Mouse (Mus musculus) liver, embryonic 16.5 days (tissue): Measurements from ENCODE around the gene Trim17. TPM values are rescaled to one million over a fixed set of nuclear protein-coding genes. Genes with fewer than 3 reads are reported as not detected.

Experiments used
- ATAC-seq: fragments of 200-750 bp; cut with Nextera tagmentation; 2 replicates; pipeline ENCODE4 v1.8.0; 2017; ENCODE audit warnings: low read depth, mild to moderate bottlenecking, moderate number of reproducible peaks, moderate library complexity
- H3K27ac ChIP-seq: fragments of 300-500 bp; sonication (generic); 2 replicates; pipeline ENCODE4 v1.5.1; 2014; ENCODE audit warnings: mild to moderate bottlenecking, low read length
- H3K27me3 ChIP-seq: fragments of 300-500 bp; sonication (generic); 2 replicates; pipeline ENCODE4 v1.6.1; 2014; ENCODE audit warnings: low read depth, low read length, mixed read lengths; ENCODE audit not compliant: control insufficient read depth, insufficient read depth
- H3K36me3 ChIP-seq: fragments of 300-500 bp; sonication (generic); 2 replicates; pipeline ENCODE4 v1.6.1; 2014; ENCODE audit warnings: mild to moderate bottlenecking; ENCODE audit not compliant: control insufficient read depth, insufficient read depth
- H3K4me1 ChIP-seq: fragments of 300-500 bp; sonication (generic); 2 replicates; pipeline ENCODE4 v1.6.1; 2014; ENCODE audit warnings: low read depth, low read length, mixed read lengths; ENCODE audit not compliant: control insufficient read depth
- H3K4me2 ChIP-seq: fragments of 300-500 bp; sonication (generic); 2 replicates; pipeline ENCODE4 v1.6.1; 2014; ENCODE audit warnings: low read depth, low read length, mixed read lengths
- H3K4me3 ChIP-seq: fragments of 300-500 bp; sonication (generic); 2 replicates; pipeline ENCODE4 v1.5.1; 2014; ENCODE audit warnings: low read depth, mild to moderate bottlenecking, low read length
- H3K9ac ChIP-seq: fragments of 300-500 bp; sonication (generic); 2 replicates; pipeline ENCODE4 v1.6.1; 2014; ENCODE audit warnings: low read depth, low read length
- H3K9me3 ChIP-seq: fragments of 300-500 bp; sonication (generic); replicated peaks from 2 replicates; pipeline ENCODE4 v1.6.1; 2016; ENCODE audit warnings: low read length; ENCODE audit not compliant: control insufficient read depth
- WGBS: fragments of 180-500 bp; shearing (Covaris S2); extraction: QIAGEN DNeasy Blood & Tissue Kit; methylation state at CpG from one replicate; pipeline ENCODE4 v1.1.7; 2014; ENCODE audit not compliant: insufficient replicate concordance; 5-methylcytosine and 5-hydroxymethylcytosine counted together
- microRNA-seq: library from miRNA; unstranded; fragments of <30 nt; microRNA quantifications from one replicate; pipeline ENCODE4, GENCODE M21; 2016
- polyA plus RNA-seq: library from polyadenylated mRNA; unstranded; fragments of >200 nt; fragmentation: Nextera tagmentation; extraction: Ambion mirVana; gene quantifications from 2 replicates; pipeline ENCODE4 v1.2.1, GENCODE M21; 2015

Gene Trim17
- polyA plus RNA-seq, 1 experiment from 2014 or later, result 0.15 TPM

DNA sequence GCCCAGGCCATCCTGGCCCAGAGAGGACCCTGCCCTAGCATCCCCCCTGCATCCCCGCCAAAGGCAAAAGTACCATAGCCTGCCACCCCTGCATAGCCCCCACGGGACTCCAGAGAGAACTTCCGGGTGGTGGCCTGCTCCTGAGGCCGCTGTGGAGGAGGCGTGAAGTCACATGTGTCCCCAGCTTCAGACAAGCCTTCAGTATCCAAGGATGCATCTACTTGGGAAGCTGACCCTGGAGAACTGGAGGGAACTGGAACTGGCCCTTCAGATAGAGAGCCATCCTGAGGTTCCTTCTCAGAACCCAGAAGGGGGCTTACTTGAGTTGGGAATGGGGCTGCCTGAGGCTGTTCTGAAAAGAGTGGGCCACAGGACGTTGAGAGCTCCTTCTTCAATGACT, 45.3 kb downstream of the Trim17 start:
- no peaks in the 10 kb centered on the region for H3K36me3 ChIP-seq
- WGBS, result 60% methylated on average over 6 of the region's 6 CpGs
- H3K4me1 ChIP-seq, result no peaks in the 10 kb centered on the region; the same call in 1 of the 2 replicates
- no peak overlapping the region for H3K4me2 ChIP-seq
- H3K4me3 ChIP-seq, result no peak overlapping the region
- H3K9me3 ChIP-seq, result no peaks in the 10 kb centered on the region
- peaks cover 5% of the 10 kb centered on the region; the same call in 1 of the 2 replicates for H3K27me3 ChIP-seq
- H3K9ac ChIP-seq, result no peak overlapping the region
- no peak for ATAC-seq
- H3K27ac ChIP-seq, result no peak overlapping the region

DNA sequence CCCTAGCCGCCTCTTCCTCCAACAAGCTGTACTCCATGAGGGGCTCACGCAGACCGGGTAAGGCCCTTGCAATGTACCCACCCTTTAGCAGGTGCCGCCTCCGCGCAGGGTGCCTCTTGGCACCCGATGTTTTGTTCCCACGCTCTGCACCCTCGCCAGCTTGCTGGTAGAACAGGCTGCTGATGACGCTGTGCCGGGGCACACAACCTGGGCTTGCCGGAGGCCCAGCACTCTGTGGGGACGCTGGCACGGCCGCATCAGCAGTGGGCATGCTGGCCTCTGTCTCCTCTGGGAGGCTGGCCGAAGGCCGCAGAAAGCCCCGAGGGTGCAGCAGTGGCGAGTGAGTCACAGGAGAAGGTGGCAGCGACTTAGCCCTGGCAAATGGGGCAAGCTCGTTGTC, 46.1 kb downstream of the Trim17 start:
- H3K27me3 ChIP-seq, result no peaks in the 10 kb centered on the region; the same call in 1 of the 2 replicates
- no peak overlapping the region for H3K4me3 ChIP-seq
- H3K27ac ChIP-seq, result no peak overlapping the region
- no peaks in the 10 kb centered on the region for H3K36me3 ChIP-seq
- H3K4me2 ChIP-seq, result no peak overlapping the region
- no peak for ATAC-seq
- no peaks in the 10 kb centered on the region for H3K9me3 ChIP-seq
- WGBS, result 78% methylated on average over 21 of the region's 21 CpGs
- no peak overlapping the region for H3K9ac ChIP-seq
- H3K4me1 ChIP-seq, result no peaks in the 10 kb centered on the region

DNA sequence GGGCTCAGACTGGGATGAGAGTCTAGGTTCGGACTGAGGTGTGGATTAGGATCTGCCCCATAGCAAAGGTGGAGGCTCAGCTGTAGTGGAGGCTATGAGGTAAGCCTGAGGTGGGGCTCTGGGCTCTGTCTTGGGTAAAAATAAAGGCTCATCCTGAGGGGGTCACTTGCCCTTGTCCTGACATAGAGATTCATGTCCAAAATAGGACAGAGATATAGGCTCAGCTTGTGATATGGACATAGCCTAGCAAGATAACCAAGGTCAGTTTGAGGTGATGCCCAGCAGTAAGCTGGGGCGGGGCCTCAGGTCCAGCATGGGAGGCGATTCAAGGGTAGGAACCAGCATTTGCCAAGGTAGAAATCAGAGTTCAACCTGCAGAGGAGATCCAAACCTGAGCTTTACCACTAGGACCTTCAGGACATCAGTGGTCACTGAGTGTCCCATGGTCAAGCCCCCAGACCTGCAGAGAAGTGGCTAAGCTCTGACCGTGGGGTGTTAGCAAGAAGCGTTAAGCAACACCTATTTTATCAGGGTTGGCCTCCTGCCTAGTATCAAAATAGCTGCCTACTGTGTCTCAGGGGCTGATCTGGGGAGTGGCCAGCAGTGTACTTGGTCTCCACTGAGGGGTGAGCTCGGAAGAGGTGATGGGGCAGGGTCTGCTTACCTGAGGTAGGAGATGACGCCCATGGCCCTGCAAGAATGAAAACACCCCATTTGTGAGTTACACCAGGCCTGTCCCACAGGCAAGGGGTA, 48.0 kb downstream of the Trim17 start:
- Histone ChIP-seq H3K9ac (no peak overlapping the region), H3K27ac (no peak overlapping the region), H3K4me1 (no peaks in the 10 kb centered on the region), H3K27me3 (no peaks in the 10 kb centered on the region), H3K36me3 (no peaks in the 10 kb centered on the region), H3K4me3 (no peak overlapping the region), H3K4me2 (no peak overlapping the region), H3K9me3 (no peaks in the 10 kb centered on the region)
- WGBS, result 60% methylated on average over 7 of the region's 7 CpGs
- ATAC-seq, result no peak

DNA sequence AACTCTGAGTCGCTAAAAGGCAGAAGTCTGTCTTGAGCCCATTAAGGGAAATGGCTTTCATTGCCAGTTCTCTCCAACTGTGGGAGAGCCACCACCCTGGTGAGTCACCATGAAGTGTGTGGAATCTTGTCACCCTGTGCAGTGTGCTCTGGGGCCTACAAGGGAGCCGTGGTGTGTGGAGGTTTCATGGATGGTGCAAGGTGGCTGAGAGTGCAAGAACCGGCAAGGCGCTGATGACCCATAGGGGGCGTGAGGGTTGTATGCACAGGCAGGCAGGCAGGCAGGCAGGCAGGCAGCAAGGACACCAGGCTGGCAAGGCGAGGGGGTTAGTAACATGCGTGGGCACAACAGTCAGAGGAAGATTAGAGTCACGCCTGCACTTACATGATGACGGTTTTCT, 60.6 kb downstream of the Trim17 start:
- Histone ChIP-seq H3K4me2 (no peak overlapping the region), H3K27ac (no peak overlapping the region), H3K27me3 (no peaks in the 10 kb centered on the region), H3K9ac (no peak overlapping the region), H3K4me3 (no peak overlapping the region), H3K9me3 (no peaks in the 10 kb centered on the region), H3K4me1 (no peaks in the 10 kb centered on the region), H3K36me3 (no peaks in the 10 kb centered on the region)
- WGBS, result 27% methylated on average over 9 of the region's 9 CpGs
- no peak for ATAC-seq

Small RNAs within 50 kb of the gene (microRNA-seq; reads per million reads assigned to microRNA genes)
- gene Gm44313, result not detected

Other genes starting within 250 kb of the Trim17 start
- gene Olfr318, start 230.7 kb upstream of the Trim17 start, polyA plus RNA-seq, result not detected in 2 replicates
- gene Olfr317, start 215.5 kb upstream of the Trim17 start, polyA plus RNA-seq, result not detected in 2 replicates
- not detected in 2 replicates for gene Olfr316, start 202.0 kb upstream of the Trim17 start, polyA plus RNA-seq
- not detected in 2 replicates for gene Olfr315, start 181.5 kb upstream of the Trim17 start, polyA plus RNA-seq
- not detected in 2 replicates for gene Olfr314, start 171.7 kb upstream of the Trim17 start, polyA plus RNA-seq
- 0.17 TPM in 1 of 2 replicates, not detected in the other for gene Fam183b, start 152.7 kb upstream of the Trim17 start, polyA plus RNA-seq
- gene Olfr313, start 139.7 kb upstream of the Trim17 start, polyA plus RNA-seq, result not detected in 2 replicates
- not detected in 2 replicates for gene Olfr312, start 125.4 kb upstream of the Trim17 start, polyA plus RNA-seq
- not detected in 2 replicates for gene Olfr311, start 115.4 kb upstream of the Trim17 start, polyA plus RNA-seq
- 1.5 and 2.3 TPM in 2 replicates for gene Gm12258, start 107.5 kb upstream of the Trim17 start, polyA plus RNA-seq
- 2.2 and 2.3 TPM in 2 replicates for gene 2810021J22Rik, start 87.5 kb upstream of the Trim17 start, polyA plus RNA-seq
- 4.2 and 5.6 TPM in 2 replicates for gene Zfp39, start 50.5 kb upstream of the Trim17 start, polyA plus RNA-seq
- 14.1 and 14.3 TPM in 2 replicates for gene Btnl10, start 36.8 kb upstream of the Trim17 start, polyA plus RNA-seq
- gene Rnf187, start 15.8 kb upstream of the Trim17 start, polyA plus RNA-seq, result 74.5 and 81.7 TPM in 2 replicates
- 17.9 and 22.4 TPM in 2 replicates for gene Hist3h2ba, start 5.8 kb upstream of the Trim17 start, polyA plus RNA-seq
- gene Hist3h2a, start within 50 bp of the Trim17 start, polyA plus RNA-seq, result 21.2 and 24.4 TPM in 2 replicates
- gene Trim11, start 23.4 kb downstream of the Trim17 start, polyA plus RNA-seq, result 8.2 and 8.7 TPM in 2 replicates
- 0.12 and 0.34 TPM in 2 replicates for gene Obscn, start 181.7 kb downstream of the Trim17 start, polyA plus RNA-seq
- gene Iba57, start 209.1 kb downstream of the Trim17 start, polyA plus RNA-seq, result 12.8 and 13.3 TPM in 2 replicates
- gene Gjc2, start 228.5 kb downstream of the Trim17 start, polyA plus RNA-seq, result 0.08 and 0.20 TPM in 2 replicates
- 55.0 TPM in 2 replicates for gene Guk1, start 237.5 kb downstream of the Trim17 start, polyA plus RNA-seq
- gene Mrpl55, start 247.8 kb downstream of the Trim17 start, polyA plus RNA-seq, result 43.1 and 44.3 TPM in 2 replicates